Mouse (Mus musculus): ENCODE measurements at regions not wholly inside any gene's neighbourhood (a gene's known extent, or its start where the extent isn't known, plus 50 kb on each side); places are given as distances from the start of the nearest gene placed in this dataset.
"Not testable (repeated sequence)": the region's sequence is repeated elsewhere in the genome, so short reads cannot be mapped to it uniquely, and the experiment has no call there.

DNA sequence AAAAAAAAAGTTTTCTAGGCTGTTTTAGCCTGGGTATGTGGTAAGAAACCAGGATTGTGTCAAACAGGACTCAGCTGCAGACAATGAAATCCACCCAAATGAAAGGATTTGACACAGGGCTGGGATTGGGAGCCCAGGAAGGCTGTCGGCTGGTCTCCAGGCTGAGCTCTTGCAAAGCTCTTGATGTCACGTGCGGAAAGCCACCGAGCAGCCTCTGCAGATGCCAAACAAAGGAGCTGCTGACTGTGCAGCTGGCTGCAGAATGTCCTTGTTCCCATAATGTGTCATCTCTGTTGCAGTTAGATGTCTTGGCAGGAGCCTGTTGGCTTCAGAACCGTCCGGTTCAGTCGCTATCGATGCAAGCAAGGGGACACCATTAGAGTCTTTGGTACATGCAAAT lies 56.1 kb downstream of the Bbs10 start:
- no peak for DNase-seq

DNA sequence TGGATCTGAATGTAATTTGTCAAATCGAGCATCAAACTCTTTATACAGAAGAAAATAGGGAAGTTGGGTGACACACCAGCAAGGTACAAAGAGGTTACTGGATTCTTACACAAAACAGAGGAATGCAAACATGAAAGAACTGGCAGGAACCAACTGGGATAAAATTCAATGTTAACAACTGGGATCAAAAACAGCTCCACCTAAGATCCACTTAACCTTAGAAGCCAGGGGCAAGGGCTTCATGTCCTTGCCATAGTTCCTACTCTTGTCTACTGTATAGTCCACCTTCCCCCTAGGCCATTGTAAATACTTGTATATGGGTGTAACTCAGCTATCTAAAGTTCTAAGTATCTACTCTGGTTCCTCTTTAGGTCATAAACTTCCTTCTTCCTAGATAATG lies 59.9 kb downstream of the Bbs10 start:
- not testable (repeated sequence) for DNase-seq

DNA sequence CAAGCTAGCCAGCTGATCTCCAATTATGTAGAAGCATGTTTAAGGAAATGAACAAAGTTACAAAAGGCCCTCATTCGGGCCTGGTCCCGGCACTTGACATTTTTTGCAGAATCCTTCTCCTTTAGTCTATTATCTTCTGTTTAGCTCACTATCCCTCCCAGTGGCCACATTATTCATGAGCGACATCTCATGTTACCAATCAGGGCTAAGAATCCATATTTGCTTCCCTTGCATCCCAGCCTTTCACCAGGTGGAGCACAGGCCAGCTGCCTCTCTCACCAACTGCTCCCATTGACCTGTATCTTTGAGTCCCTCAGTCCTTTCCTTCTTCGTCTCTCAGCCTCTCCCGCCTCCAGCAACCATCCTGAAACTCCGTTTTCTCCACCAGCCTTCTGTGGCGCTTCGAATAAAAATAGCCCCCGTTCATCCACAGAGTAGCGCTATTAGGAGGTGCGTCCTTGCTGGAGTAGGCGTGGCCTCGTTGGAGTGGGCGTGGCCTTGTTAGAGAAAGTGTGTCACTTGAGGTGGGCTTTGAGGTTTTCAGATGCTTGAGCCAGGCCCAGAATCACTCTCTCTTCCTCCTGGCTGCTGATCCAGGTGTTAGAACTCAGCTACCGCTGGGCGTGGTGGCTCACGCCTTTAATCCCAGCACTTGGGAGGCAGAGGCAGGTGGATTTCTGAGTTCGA lies 63.4 kb downstream of the Bbs10 start:
- DNase-seq, result no peak

DNA sequence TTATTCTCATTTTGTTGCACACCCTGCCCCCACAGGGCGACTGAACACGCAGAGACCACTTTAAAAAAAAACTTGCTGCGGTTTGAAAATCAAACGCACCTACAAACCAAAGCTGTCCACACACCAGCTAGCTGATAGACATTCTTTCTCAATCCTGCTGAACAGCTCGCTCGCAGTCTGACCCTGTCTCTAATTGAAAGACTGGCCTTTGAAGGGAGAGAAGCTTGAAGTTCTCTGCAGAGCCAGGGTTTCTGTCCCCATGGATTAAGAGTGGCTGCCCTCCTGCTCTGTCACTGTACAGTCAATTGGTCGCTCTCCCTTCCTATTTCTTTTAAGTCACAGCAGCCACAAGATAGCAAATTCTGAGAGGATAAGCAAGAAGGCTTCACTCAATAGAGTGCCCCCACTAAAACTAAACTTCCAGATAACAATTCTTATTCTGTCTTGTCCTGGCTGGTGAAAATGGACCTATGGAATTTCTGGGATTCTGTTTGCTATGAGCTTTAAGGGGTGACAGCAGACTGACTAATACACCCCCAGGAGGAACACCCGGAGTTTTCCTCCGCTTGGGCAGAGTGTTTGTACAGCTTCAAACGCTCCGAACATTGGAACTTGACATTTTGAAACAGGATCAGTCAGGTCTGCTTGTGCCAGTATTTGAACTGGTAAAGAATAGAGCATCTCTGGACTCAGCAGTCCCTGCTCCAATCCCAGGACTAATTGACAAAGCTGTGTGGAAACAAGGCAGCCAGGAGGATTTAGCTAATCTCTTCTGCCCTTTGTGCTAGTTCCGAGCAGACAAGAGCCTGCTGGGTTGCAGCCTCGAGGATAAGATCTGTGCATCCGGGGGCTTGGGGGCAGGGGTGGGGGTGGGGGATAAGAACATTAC lies 65.5 kb downstream of the Bbs10 start:
- DNase-seq, result no peak

DNA sequence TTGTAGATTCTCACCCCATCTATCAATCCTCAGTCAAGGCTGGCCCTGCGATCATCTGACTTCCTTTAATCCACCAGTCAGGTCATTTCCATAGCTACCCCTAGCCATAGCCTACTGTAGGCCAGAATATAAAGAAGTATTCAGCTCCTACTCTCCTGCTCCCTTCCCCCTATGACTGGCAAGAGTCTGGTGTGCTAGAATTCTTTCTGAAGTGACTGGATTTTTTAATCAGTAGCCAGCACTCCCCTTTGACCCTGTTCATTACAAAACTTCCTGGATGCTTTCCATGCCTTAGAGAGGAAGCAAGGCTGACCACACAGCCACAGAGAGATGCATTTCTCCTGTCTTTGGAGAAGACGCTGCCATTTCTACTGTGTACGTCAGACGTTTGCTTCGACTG lies 66.5 kb downstream of the Bbs10 start:
- DNase-seq, result no peak

DNA sequence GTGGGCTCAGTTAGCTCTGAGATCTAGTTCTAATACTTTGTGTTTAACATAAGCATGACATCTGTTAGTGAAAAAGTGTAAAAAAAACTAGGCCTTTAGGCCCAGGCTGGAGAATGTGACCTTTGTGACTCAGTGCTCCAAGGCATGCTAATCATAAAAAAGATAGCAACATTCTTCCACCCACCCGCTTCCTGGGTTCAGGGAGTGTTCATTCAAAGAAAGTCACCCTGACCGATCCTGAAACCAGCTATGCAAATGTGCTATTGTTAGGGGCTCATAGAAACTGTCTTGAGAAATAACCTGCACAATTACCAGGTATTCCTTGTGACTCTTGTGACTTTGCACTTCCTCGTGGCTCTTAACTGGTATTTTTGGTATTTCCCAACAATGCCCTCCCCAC lies 70.6 kb downstream of the Bbs10 start:
- not testable (repeated sequence) for DNase-seq

DNA sequence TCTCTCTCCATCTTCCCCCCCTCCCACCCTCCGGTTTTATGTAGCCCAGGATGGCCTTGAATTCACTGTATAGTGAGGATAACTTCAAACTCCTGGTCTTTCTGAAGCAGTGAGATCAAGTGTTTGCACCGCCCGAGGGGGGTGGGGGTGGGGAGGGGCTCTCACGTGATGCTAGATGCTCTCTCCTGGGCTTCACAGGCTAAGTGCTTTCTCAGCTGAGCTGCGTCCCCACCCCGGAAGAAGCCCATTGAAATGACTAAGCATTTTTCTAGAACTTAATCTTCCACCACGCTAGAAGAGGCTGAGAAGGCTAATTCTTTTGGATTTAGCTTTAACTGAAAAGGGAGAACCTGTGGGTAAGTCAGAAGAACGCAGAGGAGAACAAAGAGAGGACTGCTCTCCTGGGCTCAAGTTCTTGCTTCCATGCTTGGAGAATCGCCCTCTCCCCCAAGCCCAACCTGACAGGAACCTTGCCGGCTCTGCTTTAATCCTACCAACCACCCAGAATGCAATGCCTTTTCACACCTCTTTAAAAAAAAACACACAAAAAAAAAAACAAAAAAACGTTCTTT lies 79.7 kb downstream of the Bbs10 start:
- no peak for DNase-seq

DNA sequence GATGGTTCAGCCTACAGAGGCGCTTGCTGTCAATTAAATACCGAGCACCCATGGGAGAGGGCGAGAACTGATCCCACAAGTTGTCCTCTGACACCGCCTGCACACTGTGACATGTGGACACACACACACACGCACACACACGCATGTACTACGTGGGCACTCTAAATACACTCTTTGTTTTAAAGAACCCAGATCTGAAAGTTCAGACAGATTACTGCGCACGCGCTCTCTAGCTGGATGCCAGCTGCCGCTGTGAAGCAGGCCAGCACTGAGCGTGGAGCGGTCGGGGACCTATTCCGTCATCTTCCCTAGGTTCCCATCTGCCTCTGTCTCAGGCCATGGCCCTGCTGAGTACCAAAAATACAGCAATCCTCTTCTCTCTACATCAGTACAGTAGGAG lies 83.2 kb downstream of the Bbs10 start:
- peak; percentile 55 for DNase-seq

DNA sequence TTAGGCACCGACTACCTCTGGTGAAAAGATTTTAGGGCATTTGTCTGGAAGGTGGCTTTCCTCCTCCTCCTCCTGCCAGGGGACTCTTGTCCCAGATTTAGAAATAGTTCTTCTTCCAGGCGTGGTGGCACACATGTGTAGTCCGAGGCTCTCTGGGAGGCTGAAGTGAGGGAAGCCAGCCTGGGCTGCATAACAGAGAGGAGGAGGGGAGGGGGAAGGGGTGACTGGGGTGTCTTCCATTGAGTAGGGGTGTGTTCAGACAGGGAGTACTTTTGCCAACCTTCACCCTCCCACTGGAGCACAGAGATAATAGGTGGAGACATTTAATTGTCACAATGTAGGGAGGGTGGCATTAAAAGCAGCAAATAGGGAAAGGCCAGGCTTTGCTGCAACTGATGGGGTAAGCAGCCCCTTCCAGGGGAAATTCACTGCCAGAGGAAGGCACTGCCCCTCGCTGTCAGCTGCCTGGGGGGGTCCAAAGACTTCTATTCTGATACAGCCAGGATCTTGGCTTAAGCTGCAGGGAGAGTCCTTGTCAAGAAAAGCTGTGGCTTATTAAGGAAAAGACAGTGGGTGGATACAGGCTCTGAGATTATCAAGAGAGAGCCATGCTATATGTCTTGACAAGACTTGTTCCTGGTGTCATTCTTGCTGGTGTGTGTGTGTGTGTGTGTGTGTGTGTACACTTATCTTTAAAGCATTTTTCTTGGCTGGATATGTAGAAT lies 83.9 kb downstream of the Bbs10 start:
- peak; percentile 19 for DNase-seq

DNA sequence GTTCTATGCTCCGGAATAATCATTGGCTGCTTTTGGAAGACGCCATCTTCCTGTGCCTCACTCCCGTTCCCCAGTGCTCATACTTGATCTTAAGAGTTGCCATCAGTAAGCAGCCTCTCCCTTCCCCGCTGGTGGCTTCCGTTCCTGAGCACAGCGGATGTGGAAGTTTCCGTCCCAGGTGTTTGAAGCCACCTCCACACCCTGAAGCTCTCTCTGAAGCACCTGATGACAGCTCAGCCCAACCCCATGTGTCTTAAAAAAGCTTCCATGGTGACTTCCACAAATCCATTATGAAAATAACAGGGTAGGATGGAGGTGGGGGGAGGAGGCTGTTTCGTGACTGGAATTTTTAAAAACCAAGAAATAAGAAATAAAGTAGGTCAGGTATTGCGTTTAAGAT lies 87.1 kb downstream of the Bbs10 start:
- DNase-seq, result no peak

DNA sequence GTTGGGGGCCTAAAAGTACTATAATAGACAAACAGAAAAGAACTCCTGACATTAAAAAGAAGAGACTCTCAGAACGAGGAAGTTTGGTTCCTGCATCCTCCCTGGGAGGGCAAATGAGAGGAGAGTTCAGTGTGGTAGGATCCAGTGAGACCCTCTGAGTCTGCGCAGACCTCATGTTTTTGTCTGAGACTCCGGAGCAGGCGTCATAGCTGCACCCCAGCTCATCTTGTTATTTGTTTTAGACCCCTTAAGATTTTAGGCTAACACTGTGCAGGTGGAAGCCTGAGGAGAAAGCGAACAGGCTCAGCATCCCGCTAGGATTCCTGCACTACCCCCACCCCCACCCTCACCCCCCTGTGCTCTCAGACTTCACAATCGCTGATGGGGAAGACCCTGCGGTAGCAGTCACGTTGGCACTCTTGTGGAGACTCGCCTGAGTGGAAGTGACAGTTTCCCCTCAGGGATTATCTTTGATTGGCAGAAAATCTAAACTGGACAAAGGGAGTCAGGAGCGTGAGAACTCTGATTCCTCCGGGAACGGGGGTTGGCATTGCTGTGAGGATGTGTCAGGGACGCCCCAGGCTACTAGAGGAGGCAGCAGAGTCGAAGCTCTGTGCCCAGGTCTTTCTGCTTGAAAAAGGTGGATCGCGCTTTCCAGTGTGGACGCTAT lies 85.0 kb upstream of the Nap1l1 start:
- no peak for DNase-seq

DNA sequence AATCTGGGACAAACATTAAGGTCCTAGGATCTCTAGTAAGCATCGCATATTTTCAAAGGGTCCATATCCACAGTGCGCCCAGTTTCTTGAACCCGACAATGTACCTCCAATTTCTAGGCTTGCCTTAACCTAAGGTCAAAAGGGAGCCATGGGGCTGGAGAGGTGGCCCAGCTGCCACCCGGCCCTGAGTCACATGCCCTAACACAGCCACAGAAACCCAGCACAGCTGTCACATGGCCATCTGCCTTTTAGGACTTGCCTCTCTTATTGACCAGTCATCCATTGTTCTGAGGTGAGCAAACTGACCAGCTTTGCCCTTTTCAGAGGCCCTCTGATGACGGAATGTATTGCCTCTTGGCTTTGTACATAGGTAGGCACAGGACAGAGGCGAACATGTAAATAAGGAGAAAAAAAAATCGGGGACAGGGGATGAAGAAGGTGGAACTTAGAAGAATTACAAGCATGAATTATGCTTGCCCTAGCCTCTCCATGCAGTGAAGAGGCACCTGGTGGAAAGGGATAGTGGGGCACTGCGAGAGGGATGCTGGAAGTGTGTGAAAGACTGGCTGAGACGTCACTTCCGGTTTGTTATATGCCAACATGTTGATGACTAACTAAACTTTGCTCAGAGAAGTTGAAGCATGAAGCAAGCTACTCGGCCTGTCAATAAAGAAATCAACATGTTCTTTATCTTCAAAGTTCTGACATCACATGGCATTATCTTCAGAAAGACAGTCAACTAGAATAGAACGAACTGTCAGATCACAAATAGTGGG lies 84.3 kb upstream of the Nap1l1 start:
- DNase-seq, result no peak

DNA sequence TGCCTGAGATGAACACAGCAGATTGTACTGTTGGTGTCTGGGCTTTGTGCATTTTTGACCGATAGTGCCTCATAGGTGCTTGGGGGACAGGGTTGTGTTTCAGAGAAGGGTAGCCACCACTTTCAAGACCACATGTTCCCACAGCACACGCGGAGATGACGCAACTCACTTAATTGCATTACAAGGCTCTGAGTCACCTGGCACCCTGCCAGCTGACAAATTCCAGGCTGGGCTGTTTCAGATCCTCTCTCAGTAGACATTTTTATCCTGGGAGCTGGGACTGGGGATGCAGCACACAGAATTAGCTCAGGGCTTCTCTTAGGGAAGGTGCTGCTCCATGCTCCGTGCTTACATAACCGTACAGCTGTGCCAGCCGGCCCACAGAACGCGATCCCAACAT lies 83.1 kb upstream of the Nap1l1 start:
- peak; percentile 89 for DNase-seq

DNA sequence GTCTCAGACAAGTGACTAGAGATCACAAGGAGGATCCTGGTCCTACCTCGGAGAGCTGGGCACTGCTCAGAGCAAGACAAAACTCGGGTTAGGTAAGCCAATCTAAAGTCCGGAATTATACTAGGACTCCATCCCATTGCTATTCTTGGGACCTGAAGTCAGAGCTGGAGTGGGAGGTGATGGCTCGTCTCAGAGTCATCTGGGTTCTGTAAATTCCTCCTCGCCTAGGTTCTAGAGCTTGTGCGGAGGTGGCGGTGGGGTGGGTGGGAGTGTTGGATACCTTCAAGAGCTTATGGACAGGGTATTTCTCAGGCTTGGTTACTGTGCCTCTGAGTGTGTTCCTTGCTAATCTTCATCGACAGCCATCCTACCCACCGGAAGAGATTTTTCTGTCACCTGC lies 78.6 kb upstream of the Nap1l1 start:
- no peak for DNase-seq

DNA sequence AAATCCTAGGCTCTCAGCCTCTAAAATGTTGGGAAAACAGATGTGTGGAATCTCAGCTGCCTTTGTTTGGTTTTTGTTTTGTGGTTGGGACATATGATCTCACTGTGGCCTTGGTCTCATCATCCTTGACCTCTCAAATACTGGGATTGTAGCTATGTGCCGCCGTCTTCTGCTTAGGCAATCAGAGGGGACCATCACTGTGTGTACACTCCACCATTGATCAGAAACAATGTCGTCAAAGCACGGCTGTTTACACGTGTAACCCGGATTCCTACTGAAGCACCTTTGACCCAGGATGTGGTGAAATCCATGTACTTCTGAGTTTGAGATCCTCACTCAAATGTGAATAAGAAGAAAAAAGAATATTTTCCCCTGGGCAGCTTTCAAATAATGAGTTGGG lies 68.0 kb upstream of the Nap1l1 start:
- DNase-seq, result no peak

DNA sequence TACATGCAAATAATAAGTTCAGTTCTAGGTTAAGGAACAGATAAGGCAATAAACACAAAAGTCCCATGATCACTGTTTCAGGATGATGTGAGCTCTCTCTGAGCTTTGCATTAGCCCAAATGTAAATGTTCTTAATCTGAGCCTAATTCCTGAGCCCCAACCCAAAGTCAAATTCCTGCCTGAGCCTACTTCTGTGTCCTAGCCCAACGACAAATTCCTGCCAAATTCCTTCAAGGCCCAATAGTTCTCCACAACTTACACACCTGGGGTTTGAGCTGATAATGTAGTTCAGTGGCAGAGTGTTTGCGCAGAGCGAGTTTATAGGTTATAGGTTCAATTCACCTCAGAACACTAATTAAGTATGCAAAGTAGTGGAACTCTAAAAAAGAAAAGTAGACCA lies 64.1 kb upstream of the Nap1l1 start:
- DNase-seq, result no peak

DNA sequence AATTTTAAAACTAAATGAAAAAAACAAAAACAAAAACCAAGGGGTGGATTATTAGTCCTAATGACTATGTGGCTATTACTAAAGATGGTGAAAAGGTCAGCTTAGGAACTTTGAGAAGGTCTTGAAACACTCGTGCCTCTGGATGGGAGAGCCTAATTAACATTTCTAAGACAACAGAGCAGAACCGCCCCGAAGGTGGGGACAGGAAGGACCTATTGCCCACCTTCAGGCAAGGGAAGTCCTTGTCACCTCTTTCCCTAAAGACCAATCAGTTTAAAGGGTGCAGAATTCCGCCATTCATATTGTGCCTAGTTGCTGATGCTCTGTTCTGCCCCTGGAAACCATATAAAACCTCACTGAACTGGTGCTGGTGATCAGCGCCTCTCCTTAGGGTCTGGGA lies 63.5 kb upstream of the Nap1l1 start:
- no peak for DNase-seq

DNA sequence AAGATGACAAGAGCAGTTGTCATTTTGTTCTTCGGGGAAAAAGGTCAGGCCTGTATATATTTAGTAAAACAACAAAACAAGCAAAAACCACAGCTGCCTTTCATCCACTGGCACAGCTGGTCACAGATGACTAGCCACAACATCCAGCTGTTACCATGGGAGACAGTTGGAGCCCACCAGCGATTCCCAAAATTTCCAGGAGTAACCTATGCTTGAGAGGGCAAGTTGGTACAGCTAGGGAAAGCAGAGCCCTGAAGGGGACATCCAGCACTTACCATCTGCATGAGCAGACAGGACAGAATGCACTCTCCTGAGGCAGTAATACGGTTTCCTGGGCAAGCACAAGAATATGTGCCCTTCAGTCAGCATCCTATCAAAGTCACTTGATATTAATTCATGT lies 62.9 kb upstream of the Nap1l1 start:
- DNase-seq, result no peak

DNA sequence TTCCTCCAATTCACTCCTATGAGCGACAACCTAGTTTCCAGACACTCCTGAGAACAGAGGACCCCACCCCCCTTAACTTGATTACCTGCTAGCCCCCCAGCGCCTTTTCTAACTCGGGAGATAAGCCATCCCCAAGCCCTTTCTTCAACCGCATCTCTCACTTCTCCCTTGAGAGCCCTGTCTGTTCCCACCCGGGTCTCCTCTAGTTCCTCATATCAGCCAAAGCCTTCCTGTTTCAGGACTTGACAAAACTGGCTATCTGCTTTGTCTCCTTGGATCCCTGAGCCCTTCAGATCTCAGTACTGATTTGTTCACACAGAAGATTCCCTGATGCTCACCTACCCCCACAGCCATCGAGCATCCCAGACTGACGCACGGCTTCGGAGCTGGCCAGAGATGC lies 61.5 kb upstream of the Nap1l1 start:
- no peak for DNase-seq

DNA sequence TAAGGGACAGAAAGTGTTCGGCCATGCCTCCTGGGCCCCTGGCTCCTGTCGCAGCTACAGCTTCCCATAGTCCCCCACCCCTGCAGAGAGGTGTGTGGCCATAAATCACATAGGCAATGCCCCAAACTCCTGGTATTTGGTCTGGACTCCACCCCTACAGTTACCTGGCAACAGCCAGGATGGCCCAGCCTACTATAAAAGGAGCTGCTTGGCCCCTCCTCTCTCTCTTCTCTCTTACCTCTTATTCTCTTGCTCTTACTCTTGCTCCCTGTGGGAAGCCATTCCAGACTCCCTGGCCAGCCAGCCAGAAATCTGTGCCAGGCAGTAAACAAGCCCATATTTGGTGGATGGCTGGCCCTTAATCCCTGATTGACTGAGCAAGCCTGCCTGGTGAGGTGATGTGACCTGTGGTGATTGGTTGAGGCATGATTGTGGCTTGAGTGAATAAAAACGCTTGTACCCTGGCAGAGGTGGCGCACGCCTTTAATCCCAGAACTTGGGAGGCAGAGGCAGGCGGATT lies 56.4 kb upstream of the Nap1l1 start:
- no peak for DNase-seq

DNA sequence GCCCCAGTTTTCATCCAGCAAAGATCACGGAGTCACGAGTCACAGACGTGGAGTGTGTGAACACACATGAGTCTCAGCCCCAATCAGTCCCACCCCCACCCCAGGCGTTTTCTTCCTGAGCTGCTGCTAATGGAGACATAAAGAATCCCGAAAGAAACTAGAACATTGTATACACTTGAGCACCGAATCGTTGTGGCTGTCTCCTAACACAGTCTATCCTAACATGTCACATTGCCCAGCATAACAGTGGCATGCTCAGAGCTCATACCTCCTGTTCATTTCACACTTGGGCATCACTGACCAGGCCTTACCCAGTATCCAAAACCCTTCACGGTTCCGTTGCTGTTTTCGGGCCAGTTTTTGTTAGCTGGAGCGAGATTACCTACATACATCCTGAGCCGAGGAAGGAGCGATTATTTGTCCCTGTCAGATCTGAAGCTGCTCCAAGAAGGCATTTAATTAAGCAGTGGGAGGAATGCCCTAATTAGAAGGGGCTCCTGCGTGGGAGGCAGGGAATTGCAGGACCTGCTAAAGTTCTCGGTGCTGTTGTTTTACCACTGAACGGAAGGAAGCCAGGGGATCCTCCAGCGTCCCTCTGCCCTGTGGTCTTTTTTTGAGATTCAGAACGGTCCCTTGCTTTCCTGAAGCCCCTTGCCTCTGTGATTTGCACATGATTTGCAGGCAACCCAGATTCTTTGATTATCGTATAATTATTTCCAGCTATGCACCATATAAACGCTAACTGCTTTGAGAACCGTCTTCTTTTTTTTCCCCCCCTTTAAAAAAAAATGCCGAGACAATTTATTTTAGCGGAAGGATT lies 53.4 kb upstream of the Nap1l1 start:
- no peak for DNase-seq

All from right cerebral cortex, postnatal 14 days (tissue).